ENCODE assay signal across 8 mouse cellular contexts in the genomic region with DNA sequence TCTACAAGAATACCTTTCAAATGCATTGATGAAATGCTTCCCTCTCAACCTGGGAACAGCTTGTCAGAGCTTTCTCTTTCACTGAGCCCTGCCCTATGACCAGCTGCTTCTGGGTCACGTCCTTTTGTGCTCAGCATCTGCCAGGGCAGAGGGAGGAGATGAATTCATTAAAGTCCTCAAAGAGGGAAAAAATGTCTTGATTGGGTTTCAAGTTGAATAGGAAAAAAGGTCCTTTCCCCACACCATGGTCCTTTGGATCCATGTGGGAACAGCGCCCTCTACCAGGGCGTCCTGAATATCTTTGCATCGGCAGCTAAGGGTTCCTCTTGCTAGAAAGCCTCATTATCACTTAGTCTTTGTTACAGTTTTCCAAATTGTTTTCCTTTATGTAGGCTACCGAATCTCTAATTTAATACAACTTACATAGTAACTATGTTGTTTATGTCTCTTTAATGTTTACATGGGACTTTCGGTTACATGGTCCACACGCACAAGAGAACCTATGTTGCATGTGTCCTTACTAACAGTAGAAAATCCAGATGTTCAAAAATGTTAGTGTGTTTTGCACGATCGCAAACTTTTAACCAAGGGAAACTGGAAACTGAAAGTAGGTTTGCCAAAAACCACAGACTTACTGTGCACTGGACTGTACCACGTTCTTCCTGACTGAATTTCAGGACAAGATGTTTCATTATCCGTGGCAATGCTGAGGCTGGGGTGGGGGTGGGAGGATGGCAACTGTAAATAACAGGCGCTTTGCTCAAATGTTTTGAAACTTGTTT.
DNase-seq lines count a peak whose midpoint lies in the region; ATAC-seq and TF ChIP-seq lines count a peak whose summit lies in the region.

No protein-coding gene starts in this region.

- peak; percentile 10 for DNase-seq in cerebellum, adult 9-10 months
- DNase-seq in urinary bladder, postnatal 25 days (ENCODE audit: low spot score), result peak; percentile 24
- DNase-seq in urinary bladder, adult 18-20 months (ENCODE audit: low spot score in 2 of 2), result no peak
- DNase-seq in lung, postnatal 0 days (ENCODE audit: low spot score), result peak; percentile 43
- peak; percentile 54 for DNase-seq in splenic B cell, adult 2 months (ENCODE audit: low read depth, low spot score)

- H3K27ac ChIP-seq in forebrain, embryonic 12.5 days, result no peak overlapping the region
- H3K27ac ChIP-seq in kidney, embryonic 15.5 days, result no peak overlapping the region
- H3K27ac ChIP-seq in lung, postnatal 0 days (ENCODE audit: low read length), result no peak overlapping the region

- ATAC-seq in cerebellum, adult (ENCODE audit: insufficient number of reproducible peaks, low FRiP score, low TSS enrichment), result no peak
- peak; percentile 74 for ATAC-seq in forebrain, embryonic 12.5 days (ENCODE audit: low FRiP score)
- ATAC-seq in kidney, embryonic 15.5 days (replicated peaks; ENCODE audit: low FRiP score), result peak; percentile 76
- no peak for ATAC-seq in lung, postnatal 0 days

- H3K36me3 ChIP-seq in forebrain, embryonic 12.5 days (replicated peaks), result no peaks in the 10 kb centered on the region
- no peaks in the 10 kb centered on the region for H3K36me3 ChIP-seq in kidney, embryonic 15.5 days
- H3K36me3 ChIP-seq in lung, postnatal 0 days (ENCODE audit: insufficient read depth, low read length), result no peaks in the 10 kb centered on the region
- no peaks in the 10 kb centered on the region for H3K36me3 ChIP-seq in splenic B cell, adult 2 months (ENCODE audit: control insufficient read depth, insufficient read depth, low read length, poor library complexity, severe bottlenecking)

- TF ChIP-seq EP300 in lung, postnatal 0 days (IDR thresholded peaks at IDR 0.05), result no peak

- peak; percentile 76 for TF ChIP-seq CTCF in lung, postnatal 0 days (IDR thresholded peaks at IDR 0.05)

- no peaks in the 10 kb centered on the region for H3K9me3 ChIP-seq in forebrain, embryonic 12.5 days
- no peaks in the 10 kb centered on the region for H3K9me3 ChIP-seq in kidney, embryonic 15.5 days (replicated peaks)
- H3K9me3 ChIP-seq in lung, postnatal 0 days (ENCODE audit: low read length), result no peaks in the 10 kb centered on the region

- H3K9ac ChIP-seq in forebrain, embryonic 12.5 days, result no peak overlapping the region
- no peak overlapping the region for H3K9ac ChIP-seq in kidney, embryonic 15.5 days
- no peak overlapping the region for H3K9ac ChIP-seq in lung, postnatal 0 days (replicated peaks; ENCODE audit: low read depth)

- H3K4me2 ChIP-seq in forebrain, embryonic 12.5 days, result no peak overlapping the region
- peak overlapping the region; percentile 39 for H3K4me2 ChIP-seq in kidney, embryonic 15.5 days
- no peak overlapping the region for H3K4me2 ChIP-seq in lung, postnatal 0 days (replicated peaks; ENCODE audit: low read depth, low read length)

- WGBS in forebrain, embryonic 12.5 days, result 44% methylated on average over 12 of the region's 12 CpGs
- 40% methylated on average over 12 of the region's 12 CpGs for WGBS in kidney, embryonic 15.5 days
- 52% methylated on average over 12 of the region's 12 CpGs for WGBS in lung, postnatal 0 days

- H3K27me3 ChIP-seq in forebrain, embryonic 12.5 days, result 0 out of 2 replicates have a peak, but pooled peaks cover 4% of the 10 kb centered on the region
- H3K27me3 ChIP-seq in kidney, embryonic 15.5 days, result no peaks in the 10 kb centered on the region
- H3K27me3 ChIP-seq in lung, postnatal 0 days (replicated peaks; ENCODE audit: insufficient read depth, low read length), result no peaks in the 10 kb centered on the region
- no peaks in the 10 kb centered on the region for H3K27me3 ChIP-seq in splenic B cell, adult 2 months (ENCODE audit: control insufficient read depth, insufficient read depth, low read length, poor library complexity, severe bottlenecking)

- peaks cover 3% of the 10 kb centered on the region; the same call in 1 of the 2 replicates for H3K4me1 ChIP-seq in forebrain, embryonic 12.5 days
- 0 out of 2 replicates have a peak, but pooled peaks cover 7% of the 10 kb centered on the region for H3K4me1 ChIP-seq in kidney, embryonic 15.5 days
- no peaks in the 10 kb centered on the region; the same call in 1 of the 2 replicates for H3K4me1 ChIP-seq in lung, postnatal 0 days (ENCODE audit: insufficient read depth, low read depth, low read length)

- H3K4me3 ChIP-seq in forebrain, embryonic 12.5 days (replicated peaks), result no peak overlapping the region
- 0 out of 2 replicates have a peak overlapping the region, but pooled peaks have one; percentile 10 for H3K4me3 ChIP-seq in kidney, embryonic 15.5 days (replicated peaks)
- H3K4me3 ChIP-seq in lung, postnatal 0 days (ENCODE audit: low read depth, low read length), result no peak overlapping the region

Comparison
In these comparisons a context has a peak if more than half of its experiments do, and no peak if none do; other contexts are left out.
1. DNase-seq: peak in cerebellum, adult 9-10 months (single experiment), urinary bladder, postnatal 25 days (single experiment), lung, postnatal 0 days (single experiment) and splenic B cell, adult 2 months (single experiment); none in urinary bladder, adult 18-20 months (0 of 2).
2. ATAC-seq: peak in forebrain, embryonic 12.5 days (single experiment) and kidney, embryonic 15.5 days (single experiment); none in cerebellum, adult (single experiment) and lung, postnatal 0 days (single experiment).